Mouse (Mus musculus) cerebellum, adult 18-20 months (tissue): ENCODE measurements at regions not wholly inside any gene's neighbourhood (a gene's known extent, or its start where the extent isn't known, plus 50 kb on each side); places are given as distances from the start of the nearest gene placed in this dataset.

Source experiments
- DNase-seq, 2 experiments: peaks; one replicate each; pipeline ENCODE4 v3.0.0; 2021

GRCm38 (mm10) chr17:68057264-68057663 is 53.3 kb upstream of the Arhgap28 start:
- no peak for DNase-seq

- DNase-seq, result no peak
These were observed 56.5 kb upstream of the Arhgap28 start for GRCm38 (mm10) chr17:68060455-68060854.

- DNase-seq, result no peak
These were observed 61.8 kb upstream of the Arhgap28 start for GRCm38 (mm10) chr17:68065751-68066150.

- DNase-seq, result no peak
These were observed 62.3 kb upstream of the Arhgap28 start for GRCm38 (mm10) chr17:68066204-68066603.

GRCm38 (mm10) chr17:68069008-68069407 is 65.1 kb upstream of the Arhgap28 start:
- no peak for DNase-seq

DNA sequence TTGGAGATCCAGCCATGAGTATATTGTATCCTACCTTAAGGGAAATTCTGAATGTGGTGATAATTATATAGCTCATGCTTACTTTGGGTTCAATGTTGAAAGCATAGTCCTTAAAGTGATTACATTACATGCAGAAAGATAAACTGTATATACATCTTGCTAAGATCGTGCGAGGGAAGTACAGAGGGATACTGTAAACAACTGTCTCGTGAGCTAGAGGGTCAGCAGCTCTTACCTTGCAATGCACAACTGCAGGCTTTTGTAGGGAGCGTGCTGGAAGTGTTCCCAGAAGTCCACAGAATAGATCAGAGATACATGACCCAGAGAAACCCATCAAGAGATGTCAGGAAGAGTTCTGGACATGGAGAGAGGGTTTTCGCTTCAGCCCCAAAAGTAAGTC is 65.6 kb upstream of the Arhgap28 start:
- no peak for DNase-seq

DNA sequence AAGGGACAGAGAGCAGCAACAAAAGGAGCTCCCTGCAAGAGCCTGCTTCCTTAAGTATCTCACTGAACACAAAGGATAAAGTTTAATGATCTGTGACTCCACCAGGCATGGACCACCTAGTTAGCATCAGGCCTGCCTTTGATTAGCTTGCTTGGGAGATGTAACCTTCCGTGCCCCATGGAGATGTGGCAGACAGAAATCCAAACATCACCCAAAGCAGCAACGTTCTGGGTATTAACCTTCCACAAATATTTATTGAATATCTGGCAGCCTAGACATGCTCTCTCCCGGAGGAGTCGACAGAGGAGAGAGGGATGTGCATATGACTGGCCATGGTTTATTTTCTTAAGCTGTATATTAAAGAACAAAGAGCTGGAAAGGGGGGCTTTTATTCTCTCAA is 67.6 kb upstream of the Arhgap28 start:
- DNase-seq, result no peak

GRCm38 (mm10) chr17:68075712-68076111 is 71.8 kb upstream of the Arhgap28 start:
- DNase-seq, result no peak

- no peak for DNase-seq
These were observed 74.8 kb upstream of the Arhgap28 start for GRCm38 (mm10) chr17:68078709-68079108.

DNA sequence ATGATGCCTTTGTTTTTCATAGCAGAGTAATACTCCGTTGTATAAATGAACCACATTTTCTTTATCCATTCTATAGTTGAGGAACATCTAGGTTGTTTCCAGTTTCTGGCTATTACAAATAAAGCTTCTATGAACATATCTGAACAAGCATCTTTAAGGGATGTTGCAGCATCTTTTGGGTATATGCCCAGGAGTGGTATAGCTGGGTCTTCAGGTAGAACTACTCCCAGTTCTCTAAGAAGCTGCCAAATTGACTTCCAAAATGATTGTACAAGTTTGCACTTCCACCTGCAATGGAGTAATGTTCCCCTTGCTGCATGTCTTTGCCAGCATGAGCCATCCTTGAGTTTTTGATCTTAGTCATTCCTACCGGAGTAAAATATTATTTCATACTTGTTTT is 80.5 kb upstream of the Arhgap28 start:
- DNase-seq, result no peak

GRCm38 (mm10) chr17:68087149-68087548 is 83.2 kb upstream of the Arhgap28 start:
- DNase-seq, result no peak

GRCm38 (mm10) chr17:68089179-68089578 is 85.3 kb upstream of the Arhgap28 start:
- DNase-seq, result no peak

- no peak for DNase-seq
These were observed 85.9 kb upstream of the Arhgap28 start for GRCm38 (mm10) chr17:68089830-68090229.

- no peak for DNase-seq
These were observed 93.1 kb upstream of the Arhgap28 start for GRCm38 (mm10) chr17:68096982-68097381.

DNA sequence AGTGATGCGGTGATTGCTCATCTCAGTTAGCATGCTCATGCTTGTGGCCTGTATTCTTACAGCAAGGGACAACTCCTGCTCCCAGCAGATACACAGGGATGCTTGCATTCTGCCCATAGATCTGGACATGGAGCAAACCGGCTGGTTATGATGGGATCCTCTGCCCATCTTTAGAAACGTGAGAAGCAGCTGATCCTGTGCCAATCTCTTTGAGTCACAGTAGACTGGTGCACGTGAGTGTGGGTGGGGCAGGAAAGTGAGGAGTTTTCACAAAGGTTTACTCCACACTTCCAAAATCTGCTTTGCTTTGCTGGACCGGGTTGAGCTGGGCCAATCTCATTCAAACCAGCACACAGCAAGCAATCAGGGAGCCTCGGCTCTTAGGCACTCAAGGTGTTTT is 93.5 kb upstream of the Arhgap28 start:
- no peak for DNase-seq

DNA sequence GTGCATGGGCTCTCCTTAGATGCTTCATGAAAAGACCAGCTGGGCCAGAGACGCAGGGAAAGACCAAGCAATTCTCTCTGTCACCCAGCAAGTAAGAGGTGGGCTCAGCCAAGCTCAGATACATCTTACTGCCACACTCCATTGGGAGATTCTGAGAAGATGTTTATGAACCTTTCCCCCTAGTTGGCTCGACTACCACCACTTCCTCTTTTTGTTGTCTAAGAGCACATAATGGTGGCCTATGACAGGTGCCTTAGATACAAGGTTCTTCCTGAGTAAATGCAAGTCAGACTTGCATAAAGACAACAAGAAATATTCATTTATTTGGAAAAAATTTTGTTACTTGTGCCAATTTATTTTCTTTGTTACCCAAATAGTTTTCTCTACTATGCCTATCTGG is 96.2 kb upstream of the Arhgap28 start:
- no peak for DNase-seq

DNA sequence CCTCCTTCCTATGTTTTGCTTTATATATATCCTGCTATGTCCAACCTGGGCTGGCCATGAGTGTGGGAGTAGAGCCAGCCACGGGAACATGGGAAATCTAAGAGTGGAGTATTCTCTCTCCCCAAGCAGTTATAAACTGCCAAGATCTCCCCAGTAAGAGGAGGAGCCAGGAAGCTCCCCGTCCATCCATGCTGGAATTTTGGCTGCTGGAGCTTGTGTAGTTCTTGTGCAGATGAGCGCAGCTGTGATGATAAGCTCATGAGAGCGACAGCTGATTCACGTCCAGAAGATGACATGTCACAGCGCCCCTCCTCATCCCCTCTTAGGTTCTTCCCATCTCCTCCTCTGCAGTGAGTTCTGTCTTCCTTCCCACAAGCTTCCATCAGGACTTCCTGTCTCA is 99.4 kb upstream of the Arhgap28 start:
- no peak for DNase-seq

- DNase-seq, result no peak
These were observed 102.4 kb upstream of the Arhgap28 start for GRCm38 (mm10) chr17:68106366-68106765.

DNA sequence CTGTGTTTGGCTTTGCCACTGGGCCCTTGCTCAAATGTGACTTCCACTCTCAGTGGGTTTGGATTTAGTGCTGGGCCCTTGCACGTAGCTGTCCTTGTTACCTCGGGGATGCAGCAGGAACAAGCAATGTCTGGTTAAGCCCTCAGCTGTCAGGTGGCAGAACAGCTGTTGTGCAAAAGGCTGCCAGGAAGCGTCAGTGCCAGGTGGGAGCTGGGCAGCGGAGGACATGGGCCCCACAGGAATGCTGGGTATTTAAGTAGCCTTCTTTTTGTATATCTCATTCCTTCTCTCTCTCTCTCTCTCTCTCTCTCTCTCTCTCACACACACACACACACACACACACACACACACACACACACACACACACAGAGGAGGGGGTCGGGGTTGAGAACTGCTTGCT is 104.0 kb upstream of the Arhgap28 start:
- no peak for DNase-seq

DNA sequence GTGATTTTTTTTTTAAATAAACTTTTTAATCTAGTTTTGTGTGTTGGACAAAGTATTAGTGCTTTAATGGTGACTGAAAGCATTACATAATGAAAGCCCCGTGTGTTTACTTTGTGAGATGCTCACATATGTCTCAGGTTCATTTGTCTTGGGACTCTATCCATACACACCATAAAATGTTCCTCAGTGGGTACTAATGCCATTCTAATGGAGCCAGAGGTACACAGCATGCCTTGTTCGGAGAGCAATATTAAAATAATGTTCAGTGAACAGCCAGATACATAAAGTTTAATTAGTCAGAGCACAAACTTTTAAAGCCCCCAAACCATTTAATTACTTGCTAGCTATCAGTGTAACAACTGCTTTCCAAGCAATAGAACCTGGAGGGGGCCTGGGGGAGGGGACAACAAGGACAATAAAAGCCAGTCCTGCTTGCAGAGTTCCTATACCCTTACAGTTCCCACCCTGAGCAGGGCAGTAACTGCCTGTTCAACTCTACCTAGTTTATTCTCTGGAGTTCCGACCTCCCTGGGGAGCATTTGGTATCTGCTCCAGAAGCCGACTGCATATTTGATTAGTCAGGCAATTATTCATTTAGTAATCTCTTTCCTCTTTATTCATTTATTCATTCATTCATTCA is 108.0 kb upstream of the Arhgap28 start:
- DNase-seq, result no peak

GRCm38 (mm10) chr17:68112763-68113330 is 108.9 kb upstream of the Arhgap28 start:
- no peak for DNase-seq

- no peak for DNase-seq
These were observed 111.7 kb upstream of the Arhgap28 start for GRCm38 (mm10) chr17:68115599-68115998.

- DNase-seq, result no peak
These were observed 115.3 kb upstream of the Arhgap28 start for GRCm38 (mm10) chr17:68119055-68119698.

GRCm38 (mm10) chr17:68120230-68120629 is 116.3 kb upstream of the Arhgap28 start:
- DNase-seq, result no peak

GRCm38 (mm10) chr17:68120744-68121143 is 116.8 kb upstream of the Arhgap28 start:
- DNase-seq, result no peak
